Mouse (Mus musculus): ENCODE data around the gene Megf6. TPM values are rescaled to one million over a fixed set of nuclear protein-coding genes. Genes with fewer than 3 reads are reported as not detected.
A peak's percentile ranks its signal among the peaks of the same experiment; 100 is the strongest.

Gene Megf6
- polyA plus RNA-seq, 1 experiment from 2014 or later, result 8.8 TPM

GRCm38 (mm10) chr4:154262071-154262470 lies 91.5 kb downstream of the Megf6 start:
- H3K9me3 ChIP-seq (replicated peaks; ENCODE audit: control insufficient read depth, low read length), result no peaks in the 10 kb centered on the region

GRCm38 (mm10) chr4:154267511-154267910 lies 97.0 kb downstream of the Megf6 start:
- H3K4me3 ChIP-seq (ENCODE audit: low read depth, low read length), result no peak overlapping the region

More at GRCm38 (mm10) chr4:154262071-154262470, 91.5 kb downstream of the Megf6 start:
- H3K9ac ChIP-seq (ENCODE audit: low read depth, low read length), result no peak overlapping the region
- H3K27me3 ChIP-seq (ENCODE audit: control insufficient read depth, insufficient read depth, low read length), result no peaks in the 10 kb centered on the region
- H3K4me3 ChIP-seq (ENCODE audit: low read depth, low read length), result no peak overlapping the region
- no peak overlapping the region for H3K27ac ChIP-seq (ENCODE audit: low read depth, low read length)
- ATAC-seq (replicated peaks; ENCODE audit: insufficient number of reproducible peaks, low FRiP score, low TSS enrichment), result no peak
- H3K4me1 ChIP-seq (ENCODE audit: control insufficient read depth, insufficient read depth, low read length), result no peaks in the 10 kb centered on the region
- 42% methylated on average over 4 of the region's 4 CpGs for WGBS (ENCODE audit: insufficient replicate concordance)
- no peak overlapping the region for H3K4me2 ChIP-seq
- no peaks in the 10 kb centered on the region for H3K36me3 ChIP-seq (ENCODE audit: control insufficient read depth, insufficient read depth, low read length)

GRCm38 (mm10) chr4:154269520-154269919 lies 99.0 kb downstream of the Megf6 start:
- ATAC-seq (replicated peaks; ENCODE audit: insufficient number of reproducible peaks, low FRiP score, low TSS enrichment), result no peak
- WGBS (ENCODE audit: insufficient replicate concordance), result 50% methylated on average over 10 of the region's 10 CpGs
- Histone ChIP-seq H3K4me1 (ENCODE audit: control insufficient read depth, insufficient read depth, low read length) (no peaks in the 10 kb centered on the region), H3K4me3 (ENCODE audit: low read depth, low read length) (no peak overlapping the region), H3K9me3 (replicated peaks; ENCODE audit: control insufficient read depth, low read length) (no peaks in the 10 kb centered on the region), H3K27ac (ENCODE audit: low read depth, low read length) (no peak overlapping the region), H3K4me2 (no peak overlapping the region), H3K9ac (ENCODE audit: low read depth, low read length) (no peak overlapping the region), H3K36me3 (ENCODE audit: control insufficient read depth, insufficient read depth, low read length) (no peaks in the 10 kb centered on the region), H3K27me3 (ENCODE audit: control insufficient read depth, insufficient read depth, low read length) (no peaks in the 10 kb centered on the region; the same call in 1 of the 2 replicates)

More at GRCm38 (mm10) chr4:154267511-154267910, 97.0 kb downstream of the Megf6 start:
- ATAC-seq (replicated peaks; ENCODE audit: insufficient number of reproducible peaks, low FRiP score, low TSS enrichment), result no peak
- H3K27ac ChIP-seq (ENCODE audit: low read depth, low read length), result no peak overlapping the region
- no peaks in the 10 kb centered on the region for H3K4me1 ChIP-seq (ENCODE audit: control insufficient read depth, insufficient read depth, low read length)
- H3K9me3 ChIP-seq (replicated peaks; ENCODE audit: control insufficient read depth, low read length), result no peaks in the 10 kb centered on the region
- H3K27me3 ChIP-seq (ENCODE audit: control insufficient read depth, insufficient read depth, low read length), result no peaks in the 10 kb centered on the region; the same call in 1 of the 2 replicates
- no peak overlapping the region for H3K4me2 ChIP-seq
- no peaks in the 10 kb centered on the region for H3K36me3 ChIP-seq (ENCODE audit: control insufficient read depth, insufficient read depth, low read length)
- no peak overlapping the region for H3K9ac ChIP-seq (ENCODE audit: low read depth, low read length)
- 79% methylated on average over 6 of the region's 6 CpGs for WGBS (ENCODE audit: insufficient replicate concordance)

GRCm38 (mm10) chr4:154273000-154273399 lies 102.5 kb downstream of the Megf6 start:
- Histone ChIP-seq H3K27ac (ENCODE audit: low read depth, low read length) (no peak overlapping the region), H3K36me3 (ENCODE audit: control insufficient read depth, insufficient read depth, low read length) (no peaks in the 10 kb centered on the region), H3K4me2 (no peak overlapping the region), H3K4me1 (ENCODE audit: control insufficient read depth, insufficient read depth, low read length) (no peaks in the 10 kb centered on the region), H3K9ac (ENCODE audit: low read depth, low read length) (no peak overlapping the region), H3K9me3 (replicated peaks; ENCODE audit: control insufficient read depth, low read length) (no peaks in the 10 kb centered on the region), H3K4me3 (ENCODE audit: low read depth, low read length) (no peak overlapping the region), H3K27me3 (ENCODE audit: control insufficient read depth, insufficient read depth, low read length) (no peaks in the 10 kb centered on the region; the same call in 1 of the 2 replicates)
- ATAC-seq (replicated peaks; ENCODE audit: insufficient number of reproducible peaks, low FRiP score, low TSS enrichment), result no peak
- 53% methylated on average over 3 of the region's 3 CpGs for whole genome bisulfite sequencing (ENCODE audit: insufficient replicate concordance)

GRCm38 (mm10) chr4:154279481-154279880 lies 109.0 kb downstream of the Megf6 start:
- Histone ChIP-seq H3K27me3 (ENCODE audit: control insufficient read depth, insufficient read depth, low read length) (no peaks in the 10 kb centered on the region), H3K9ac (ENCODE audit: low read depth, low read length) (no peak overlapping the region), H3K9me3 (replicated peaks; ENCODE audit: control insufficient read depth, low read length) (no peaks in the 10 kb centered on the region), H3K4me1 (ENCODE audit: control insufficient read depth, insufficient read depth, low read length) (no peaks in the 10 kb centered on the region), H3K4me2 (no peak overlapping the region), H3K36me3 (ENCODE audit: control insufficient read depth, insufficient read depth, low read length) (no peaks in the 10 kb centered on the region), H3K4me3 (ENCODE audit: low read depth, low read length) (no peak overlapping the region), H3K27ac (ENCODE audit: low read depth, low read length) (no peak overlapping the region)
- no peak; the same call in 1 of the 2 replicates for ATAC-seq (replicated peaks; ENCODE audit: insufficient number of reproducible peaks, low FRiP score, low TSS enrichment)
- WGBS (ENCODE audit: insufficient replicate concordance), result 67% methylated on average over 9 of the region's 9 CpGs

- no peaks in the 10 kb centered on the region for H3K4me1 ChIP-seq (ENCODE audit: control insufficient read depth, insufficient read depth, low read length)
- ATAC-seq (replicated peaks; ENCODE audit: insufficient number of reproducible peaks, low FRiP score, low TSS enrichment), result no peak
- H3K9ac ChIP-seq (ENCODE audit: low read depth, low read length), result no peak overlapping the region
- no peaks in the 10 kb centered on the region for H3K9me3 ChIP-seq (replicated peaks; ENCODE audit: control insufficient read depth, low read length)
- no peaks in the 10 kb centered on the region for H3K27me3 ChIP-seq (ENCODE audit: control insufficient read depth, insufficient read depth, low read length)
- no peaks in the 10 kb centered on the region; the same call in 1 of the 2 replicates for H3K36me3 ChIP-seq (ENCODE audit: control insufficient read depth, insufficient read depth, low read length)
- H3K4me2 ChIP-seq, result no peak overlapping the region
- H3K27ac ChIP-seq (ENCODE audit: low read depth, low read length), result no peak overlapping the region
- WGBS (ENCODE audit: insufficient replicate concordance), result 64% methylated on average over 7 of the region's 7 CpGs
- no peak overlapping the region for H3K4me3 ChIP-seq (ENCODE audit: low read depth, low read length)
Measured at GRCm38 (mm10) chr4:154283671-154284070, 113.1 kb downstream of the Megf6 start.

GRCm38 (mm10) chr4:154293735-154294201 lies 123.2 kb downstream of the Megf6 start:
- H3K27ac ChIP-seq (ENCODE audit: low read depth, low read length), result 0 out of 2 replicates have a peak overlapping the region, but pooled peaks have one; percentile 17
- H3K4me3 ChIP-seq (ENCODE audit: low read depth, low read length), result no peak overlapping the region
- no peak overlapping the region for H3K4me2 ChIP-seq
- WGBS (ENCODE audit: insufficient replicate concordance), result 28% methylated on average over 4 of the region's 4 CpGs
- H3K9me3 ChIP-seq (replicated peaks; ENCODE audit: control insufficient read depth, low read length), result no peaks in the 10 kb centered on the region
- H3K4me1 ChIP-seq (ENCODE audit: control insufficient read depth, insufficient read depth, low read length), result peaks cover 20% of the 10 kb centered on the region
- ATAC-seq (replicated peaks; ENCODE audit: insufficient number of reproducible peaks, low FRiP score, low TSS enrichment), result 0 out of 2 replicates have a peak, but pooled peaks have one; percentile 15
- H3K36me3 ChIP-seq (ENCODE audit: control insufficient read depth, insufficient read depth, low read length), result no peaks in the 10 kb centered on the region
- peaks cover 4% of the 10 kb centered on the region; the same call in 1 of the 2 replicates for H3K27me3 ChIP-seq (ENCODE audit: control insufficient read depth, insufficient read depth, low read length)
- H3K9ac ChIP-seq (ENCODE audit: low read depth, low read length), result no peak overlapping the region

GRCm38 (mm10) chr4:154294262-154294731 lies 123.8 kb downstream of the Megf6 start:
- 28% methylated on average over 8 of the region's 8 CpGs for WGBS (ENCODE audit: insufficient replicate concordance)
- Histone ChIP-seq H3K27ac (ENCODE audit: low read depth, low read length) (no peak overlapping the region), H3K27me3 (ENCODE audit: control insufficient read depth, insufficient read depth, low read length) (peaks cover 7% of the 10 kb centered on the region), H3K36me3 (ENCODE audit: control insufficient read depth, insufficient read depth, low read length) (no peaks in the 10 kb centered on the region), H3K4me2 (no peak overlapping the region), H3K4me3 (ENCODE audit: low read depth, low read length) (no peak overlapping the region), H3K4me1 (ENCODE audit: control insufficient read depth, insufficient read depth, low read length) (peaks cover 20% of the 10 kb centered on the region), H3K9ac (ENCODE audit: low read depth, low read length) (no peak overlapping the region), H3K9me3 (replicated peaks; ENCODE audit: control insufficient read depth, low read length) (no peaks in the 10 kb centered on the region)
- no peak for ATAC-seq (replicated peaks; ENCODE audit: insufficient number of reproducible peaks, low FRiP score, low TSS enrichment)

- H3K4me2 ChIP-seq, result no peak overlapping the region
- H3K27ac ChIP-seq (ENCODE audit: low read depth, low read length), result no peak overlapping the region
- no peak overlapping the region for H3K9ac ChIP-seq (ENCODE audit: low read depth, low read length)
- no peak overlapping the region for H3K4me3 ChIP-seq (ENCODE audit: low read depth, low read length)
- 36% methylated on average over 9 of the region's 9 CpGs for WGBS (ENCODE audit: insufficient replicate concordance)
- no peaks in the 10 kb centered on the region for H3K36me3 ChIP-seq (ENCODE audit: control insufficient read depth, insufficient read depth, low read length)
- peaks cover 29% of the 10 kb centered on the region for H3K27me3 ChIP-seq (ENCODE audit: control insufficient read depth, insufficient read depth, low read length)
- no peak for ATAC-seq (replicated peaks; ENCODE audit: insufficient number of reproducible peaks, low FRiP score, low TSS enrichment)
- H3K4me1 ChIP-seq (ENCODE audit: control insufficient read depth, insufficient read depth, low read length), result peaks cover 25% of the 10 kb centered on the region
- H3K9me3 ChIP-seq (replicated peaks; ENCODE audit: control insufficient read depth, low read length), result no peaks in the 10 kb centered on the region
Measured at GRCm38 (mm10) chr4:154297761-154298160, 127.2 kb downstream of the Megf6 start.

Data from heart, embryonic 11.5 days (tissue).